Mouse (Mus musculus) CH12.LX (cell line): ENCODE measurements at regions not wholly inside any gene's neighbourhood (a gene's known extent, or its start where the extent isn't known, plus 50 kb on each side); places are given as distances from the start of the nearest gene placed in this dataset.
"Not testable (repeated sequence)": the region's sequence is repeated elsewhere in the genome, so short reads cannot be mapped to it uniquely, and the experiment has no call there.

Source experiments
- DNase-seq: peaks from one replicate; pipeline ENCODE4 v3.0.0-alpha.2; 2013; ENCODE audit errors: extremely low read depth
- H3K27ac ChIP-seq: 2 replicates; pipeline ENCODE4 v1.5.1; 2012; ENCODE audit warnings: low read depth, mild to moderate bottlenecking, control low read depth, moderate library complexity; ENCODE audit not compliant: insufficient read depth
- H3K27me3 ChIP-seq: replicated peaks from 2 replicates; pipeline ENCODE3; 2012; ENCODE audit warnings: inconsistent platforms
- H3K36me3 ChIP-seq, 2 experiments: replicated peaks in 1 of 2; 2 replicates each; pipeline versions ENCODE3 to v1.6.1; 2012; ENCODE audit warnings: inconsistent platforms in 1 of 2, low read length in 1 of 2, mild to moderate bottlenecking in 1 of 2, mixed read lengths in 1 of 2, moderate library complexity in 1 of 2; ENCODE audit not compliant: control insufficient read depth in 1 of 2, insufficient read depth in 1 of 2
- H3K4me1 ChIP-seq, 2 experiments: 2 replicates each; pipeline ENCODE4 v1.6.1; 2012; ENCODE audit warnings: inconsistent platforms in 1 of 2, moderate library complexity in 1 of 2; ENCODE audit not compliant: insufficient read depth in 2 of 2, control insufficient read depth in 1 of 2
- H3K4me2 ChIP-seq: 2 replicates; pipeline ENCODE4 v1.6.1; 2012; ENCODE audit warnings: low read depth, mild to moderate bottlenecking, control low read depth; ENCODE audit not compliant: poor library complexity, insufficient read depth, severe bottlenecking
- H3K4me3 ChIP-seq, 3 experiments: fragments of 150-350 bp in 1 of 3; sonication (generic) in 1 of 3; replicated peaks in 1 of 3; 2 replicates each; pipeline versions ENCODE3 to v1.5.1; 2011 to 2012; ENCODE audit warnings: low read depth in 2 of 3, low read length in 2 of 3, mild to moderate bottlenecking in 2 of 3, moderate library complexity in 2 of 3, control low read depth in 1 of 3, improper control_type of control experiment in 1 of 3, inconsistent platforms in 1 of 3, mixed read lengths in 1 of 3; ENCODE audit not compliant: poor library complexity in 1 of 3
- H3K79me2 ChIP-seq: replicated peaks from 2 replicates; pipeline ENCODE4 v1.6.1; 2012; ENCODE audit warnings: mild to moderate bottlenecking, moderate library complexity; ENCODE audit not compliant: control insufficient read depth, poor library complexity, insufficient read depth, severe bottlenecking; ENCODE audit errors: extremely low read depth
- H3K9ac ChIP-seq: 2 replicates; pipeline ENCODE4 v1.6.1; 2012; ENCODE audit warnings: low read depth, mild to moderate bottlenecking, control low read depth, moderate library complexity; ENCODE audit not compliant: insufficient read depth
- H3K9me3 ChIP-seq: replicated peaks from 2 replicates; pipeline ENCODE3; 2012; ENCODE audit warnings: low read length, inconsistent platforms, mixed read lengths
- BHLHE40 ChIP-seq: IDR thresholded peaks from 2 replicates; pipeline ENCODE4 v1.6.1; 2011; ENCODE audit warnings: mild to moderate bottlenecking, low read depth, low read length, improper control_type of control experiment
- E2F4 ChIP-seq: IDR thresholded peaks from 2 replicates; pipeline ENCODE4 v1.6.1; 2011; ENCODE audit warnings: low read depth, low read length, improper control_type of control experiment; ENCODE audit not compliant: insufficient replicate concordance
- ELF1 ChIP-seq: IDR thresholded peaks from 2 replicates; pipeline ENCODE4 v1.6.1; 2014; ENCODE audit warnings: low read depth, mild to moderate bottlenecking, inconsistent platforms, low read length, improper control_type of control experiment
- EP300 ChIP-seq: IDR thresholded peaks from 2 replicates; pipeline ENCODE4 v1.6.1; 2011; ENCODE audit warnings: low read length, improper control_type of control experiment
- HCFC1 ChIP-seq: IDR thresholded peaks from 2 replicates; pipeline ENCODE4 v1.6.1; 2012; ENCODE audit warnings: low read depth, mild to moderate bottlenecking, inconsistent platforms, low read length, improper control_type of control experiment
- IRF4 ChIP-seq: IDR thresholded peaks from 2 replicates; pipeline ENCODE4 v1.6.1; 2014; ENCODE audit warnings: low read depth, mild to moderate bottlenecking, inconsistent platforms, low read length, improper control_type of control experiment
- KAT2A ChIP-seq: IDR thresholded peaks from 2 replicates; pipeline ENCODE4 v1.6.1; 2012; ENCODE audit warnings: low read length, improper control_type of control experiment, inconsistent platforms; ENCODE audit not compliant: insufficient replicate concordance
- MAZ ChIP-seq: IDR thresholded peaks from 2 replicates; pipeline ENCODE4 v1.6.1; 2012; ENCODE audit warnings: low read depth, mild to moderate bottlenecking, inconsistent platforms, low read length, improper control_type of control experiment, moderate library complexity
- MEF2A ChIP-seq: IDR thresholded peaks from 2 replicates; pipeline ENCODE4 v1.6.1; 2014; ENCODE audit warnings: low read depth, mild to moderate bottlenecking, inconsistent platforms, low read length, improper control_type of control experiment, borderline replicate concordance
- NELFE ChIP-seq: IDR thresholded peaks from 2 replicates; pipeline ENCODE4 v1.6.1; 2011; ENCODE audit warnings: low read depth, low read length, improper control_type of control experiment
- NRF1 ChIP-seq: IDR thresholded peaks from 2 replicates; pipeline ENCODE4 v1.6.1; 2014; ENCODE audit warnings: low read depth, mild to moderate bottlenecking, inconsistent platforms, low read length, improper control_type of control experiment, moderate library complexity
- POLR2A ChIP-seq: IDR thresholded peaks from 2 replicates; pipeline ENCODE4 v1.6.1; 2011; ENCODE audit warnings: low read depth, mild to moderate bottlenecking, improper control_type of control experiment, low read length
- POLR2AphosphoS2 ChIP-seq: IDR thresholded peaks from 2 replicates; pipeline ENCODE4 v1.6.1; 2011; ENCODE audit warnings: low read depth, low read length, improper control_type of control experiment
- RAD21 ChIP-seq: IDR thresholded peaks from 2 replicates; pipeline ENCODE4 v1.6.1; 2011; ENCODE audit warnings: low read depth, mild to moderate bottlenecking, low read length, improper control_type of control experiment, moderate library complexity
- RCOR1 ChIP-seq: conservative IDR thresholded peaks from 2 replicates; pipeline ENCODE4 v1.6.1; 2012; ENCODE audit warnings: low read depth, mild to moderate bottlenecking, inconsistent platforms, low read length, improper control_type of control experiment
- ZC3H11A ChIP-seq: IDR thresholded peaks from 2 replicates; pipeline ENCODE4 v1.6.1; 2012; ENCODE audit warnings: low read depth, mild to moderate bottlenecking, inconsistent platforms, low read length, improper control_type of control experiment
- ZKSCAN1 ChIP-seq: IDR thresholded peaks from 2 replicates; pipeline ENCODE4 v1.6.1; 2012; ENCODE audit warnings: low read depth, inconsistent platforms, low read length, improper control_type of control experiment, borderline replicate concordance
- ZNF384 ChIP-seq: IDR thresholded peaks from 2 replicates; pipeline ENCODE4 v1.6.1; 2012; ENCODE audit warnings: low read depth, low read length, improper control_type of control experiment, inconsistent platforms
- dilution Hi-C: fragments of 300-500 bp; cut with MboI; formaldehyde crosslinking; loops from 2 replicates; pipeline ENCODE4 v1.14.3; 2020; ENCODE audit warnings: low sequenced_read_pairs; ENCODE audit not compliant: extremely low pct_unique_long_range_greater_than_20kb, extremely low pct_ligation_motif_present
- in situ Hi-C: fragments of 300-500 bp; cut with MboI; formaldehyde crosslinking; loops from 3 replicates; pipeline ENCODE4 v1.14.3; 2019; ENCODE audit warnings: low sequenced_read_pairs, low pct_ligation_motif_present, low pct_unique_long_range_greater_than_20kb, mixed read lengths

- Histone ChIP-seq H3K36me3 (no peaks in the 10 kb centered on the region), H3K4me1 (no peaks in the 10 kb centered on the region), H3K27me3 (no peaks in the 10 kb centered on the region), H3K79me2 (no peaks in the 10 kb centered on the region), H3K27ac (no peak overlapping the region), H3K9me3 (peaks cover 50% of the 10 kb centered on the region), H3K4me2 (no peak overlapping the region), H3K9ac (no peak overlapping the region), H3K4me3 (no peak overlapping the region)
- DNase-seq = no peak
- dilution Hi-C loops (no loop called here), in situ Hi-C loops (no loop called here)
- TF ChIP-seq NELFE (no peak), KAT2A (no peak), ZNF384 (no peak), RCOR1 (no peak), BHLHE40 (no peak), EP300 (no peak), ZKSCAN1 (no peak), ZC3H11A (no peak), HCFC1 (no peak), MAZ (no peak)
Measured at GRCm38 (mm10) chr10:123888681-123889172, 624.9 kb downstream of the Fam19a2 start.

- Histone ChIP-seq H3K36me3 (no peaks in the 10 kb centered on the region), H3K4me2 (no peak overlapping the region), H3K4me1 (no peaks in the 10 kb centered on the region), H3K4me3 (no peak overlapping the region), H3K27me3 (no peaks in the 10 kb centered on the region), H3K79me2 (no peaks in the 10 kb centered on the region), H3K9ac (no peak overlapping the region), H3K9me3 (peaks cover 29% of the 10 kb centered on the region), H3K27ac (no peak overlapping the region)
- TF ChIP-seq BHLHE40 (no peak), ZC3H11A (no peak), E2F4 (no peak), POLR2AphosphoS2 (no peak), KAT2A (no peak), IRF4 (no peak)
- dilution Hi-C loops = no loop called here
- DNase-seq = no peak
- in situ Hi-C loops = no loop called here
Measured at GRCm38 (mm10) chr10:123919054-123919453, 655.3 kb downstream of the Fam19a2 start.

- H3K4me3 ChIP-seq = no peak overlapping the region
Measured at GRCm38 (mm10) chr10:123929955-123930354, 666.2 kb downstream of the Fam19a2 start.

GRCm38 (mm10) chr10:123938732-123939131, 674.9 kb downstream of the Fam19a2 start:
- H3K9ac ChIP-seq, H3K27ac ChIP-seq, DNase-seq, H3K4me3 ChIP-seq, H3K4me2 ChIP-seq, dilution Hi-C loops, H3K79me2 ChIP-seq, H3K27me3 ChIP-seq, H3K4me1 ChIP-seq, in situ Hi-C loops, H3K36me3 ChIP-seq: not testable (repeated sequence)
- peaks cover 35% of the 10 kb centered on the region for H3K9me3 ChIP-seq

More at GRCm38 (mm10) chr10:123929955-123930354, 666.2 kb downstream of the Fam19a2 start:
- dilution Hi-C loops = no loop called here
- Histone ChIP-seq H3K27me3 (no peaks in the 10 kb centered on the region), H3K4me2 (no peak overlapping the region), H3K79me2 (no peaks in the 10 kb centered on the region), H3K4me1 (no peaks in the 10 kb centered on the region), H3K27ac (no peak overlapping the region), H3K9me3 (peaks cover 33% of the 10 kb centered on the region), H3K36me3 (no peaks in the 10 kb centered on the region), H3K9ac (no peak overlapping the region)
- no peak for DNase-seq
- in situ Hi-C loops = no loop called here
- TF ChIP-seq NRF1 = no peak
- TF ChIP-seq ELF1 = no peak
- TF ChIP-seq MEF2A = no peak
- TF ChIP-seq ZNF384 = no peak
- TF ChIP-seq POLR2A = no peak
- no peak for TF ChIP-seq NELFE
- TF ChIP-seq RAD21 = no peak
- TF ChIP-seq IRF4 = no peak
- TF ChIP-seq, all 38 proteins: peak for 0
